20 mouse cellular contexts compared by ENCODE assay signal in the genomic region with DNA sequence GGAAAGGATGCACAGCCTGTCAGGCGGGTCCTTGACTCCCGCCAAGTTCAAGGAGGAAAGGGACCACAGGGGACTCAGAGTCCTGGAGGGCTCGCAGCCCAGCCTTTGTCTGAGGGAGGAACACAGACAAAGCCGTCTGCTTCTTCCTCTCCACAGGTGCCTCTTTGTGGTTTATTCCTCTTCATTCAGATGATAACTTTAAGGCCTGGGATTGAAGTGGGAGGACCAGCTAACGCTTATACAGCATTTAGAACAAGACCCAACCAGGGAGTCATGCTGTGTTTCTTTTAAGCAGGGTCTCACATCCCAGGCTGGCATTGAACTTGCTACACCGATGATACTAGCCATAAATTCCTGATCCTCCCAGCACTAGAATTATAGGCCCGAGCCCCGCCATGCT. TPM values are rescaled to one million over a fixed set of nuclear protein-coding genes. Genes with fewer than 3 reads are reported as not detected.
"Had no signal": no experiment of that assay in that cellular context is flagged by ENCODE, and none has a peak within 500 bp of the region (broad histone marks: within the 10 kb centered on the region; RNA-seq: fewer than 3 reads in every experiment).

No protein-coding gene starts in this region.

- H3K36me3 ChIP-seq: liver, embryonic 15.5 days; lung, embryonic 15.5 days; midbrain, embryonic 12.5 days; midbrain, embryonic 15.5 days; neural tube, embryonic 13.5 days had no signal

- H3K4me3 ChIP-seq: liver, embryonic 15.5 days; lung, embryonic 15.5 days; megakaryocyte, embryonic 14.5 days; midbrain, embryonic 12.5 days; midbrain, embryonic 15.5 days; neural tube, embryonic 13.5 days had no signal

- DNase-seq: liver, postnatal 0 days; lung, adult 2 months; lung, postnatal 14 days; lung, postnatal 36 days; right cerebral cortex, postnatal 14 days; right cerebral cortex, postnatal 4 days; spleen, adult 18-20 months; thymus, adult 18-20 months; thymus, postnatal 14 days; thymus, postnatal 36 days had no signal

- H3K9ac ChIP-seq: liver, embryonic 15.5 days; liver, postnatal 0 days; lung, embryonic 15.5 days; midbrain, embryonic 12.5 days; midbrain, embryonic 15.5 days; neural tube, embryonic 13.5 days had no signal

- H3K27ac ChIP-seq: liver, embryonic 15.5 days; lung, embryonic 15.5 days; macrophage; midbrain, embryonic 12.5 days; midbrain, embryonic 15.5 days; neural tube, embryonic 13.5 days had no signal

- H3K4me2 ChIP-seq: liver, embryonic 15.5 days; lung, embryonic 15.5 days; midbrain, embryonic 12.5 days; midbrain, embryonic 15.5 days; neural tube, embryonic 13.5 days had no signal

- H3K9me3 ChIP-seq: liver, embryonic 15.5 days; lung, embryonic 15.5 days; midbrain, embryonic 12.5 days; midbrain, embryonic 15.5 days; neural tube, embryonic 13.5 days had no signal

- H3K27me3 ChIP-seq: liver, embryonic 15.5 days; lung, embryonic 15.5 days; midbrain, embryonic 15.5 days; neural tube, embryonic 13.5 days had no signal

- H3K4me1 ChIP-seq: liver, embryonic 15.5 days; megakaryocyte, embryonic 14.5 days; midbrain, embryonic 12.5 days; midbrain, embryonic 15.5 days; neural tube, embryonic 13.5 days had no signal

- ATAC-seq: liver, postnatal 0 days; lung, postnatal 0 days; midbrain, embryonic 15.5 days had no signal

RNA-seq across cellular contexts. Expression of a gene that starts 38.2 kb away (rescaled TPM):
- total RNA-seq: megakaryocyte progenitor cell, adult 5-6 weeks; neutrophil, adult 5-6 weeks had no signal
